Mouse (Mus musculus): ENCODE measurements around the gene Dcaf8.

- TF ChIP-seq CTCF (IDR thresholded peaks at IDR 0.05; ENCODE audit: extremely low read depth, insufficient read depth, insufficient read length, insufficient replicate concordance) (no peak), POLR2A (IDR thresholded peaks at IDR 0.05; ENCODE audit: low read depth, low read length) (no peak)
Observed at GRCm38 (mm10) chr1:172228209-172228608, 80.3 kb downstream of the Dcaf8 start.
